Mouse (Mus musculus) kidney, postnatal 36 days (tissue): ENCODE data around the gene Msl3.

ENCODE experiments used
- DNase-seq, 2 experiments: peaks; one replicate each; pipeline ENCODE4 v3.0.0; 2021 to 2022; ENCODE audit warnings: mixed read lengths in 2 of 2

The Msl3 gene

GRCm38 (mm10) chrX:168673525-168674406, at the start of gene Msl3:
TSS of gene Msl3 (minus strand) at chrX:168673898.
- peak; percentile 87 to 93 for DNase-seq

- DNase-seq = peak in 1 of 2 experiments; percentile 34
Measured at GRCm38 (mm10) chrX:168717969-168718368, 44.3 kb upstream of the Msl3 start.

- DNase-seq = peak; percentile 68 to 72
Measured at GRCm38 (mm10) chrX:168674407-168674962, 787 bp upstream of the Msl3 start.

- no peak for DNase-seq
Measured at GRCm38 (mm10) chrX:168672913-168673524, 679 bp downstream of the Msl3 start.

- peak; percentile 70 to 90 for DNase-seq
Measured at GRCm38 (mm10) chrX:168672425-168672824, 1.3 kb downstream of the Msl3 start.

GRCm38 (mm10) chrX:168663982-168664689, 9.6 kb downstream of the Msl3 start:
- no peak for DNase-seq

- no peak for DNase-seq
Measured at GRCm38 (mm10) chrX:168660236-168660635, 13.5 kb downstream of the Msl3 start.

GRCm38 (mm10) chrX:168659803-168660202, 13.9 kb downstream of the Msl3 start:
- peak in 1 of 2 experiments; percentile 31 for DNase-seq

DNA sequence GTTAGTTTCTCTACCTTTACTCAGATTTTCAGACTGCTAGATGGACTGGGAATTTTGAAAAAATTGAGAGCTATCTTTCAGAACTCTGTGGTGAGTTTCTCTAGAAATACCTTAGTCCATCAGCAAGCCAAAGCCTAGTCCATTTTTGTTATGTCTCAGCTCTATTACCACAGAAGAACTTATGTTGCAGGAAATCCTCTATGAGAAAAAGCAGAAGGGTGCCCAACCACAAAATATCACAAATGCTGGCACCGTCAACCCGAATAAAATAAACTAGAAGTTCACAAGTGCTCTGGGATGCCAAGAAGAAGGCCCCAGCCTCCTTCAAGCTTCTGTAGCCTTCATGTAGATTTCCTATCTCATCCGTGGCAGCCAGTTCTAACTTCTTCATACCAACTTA, 14.4 kb downstream of the Msl3 start:
- no peak for DNase-seq

DNA sequence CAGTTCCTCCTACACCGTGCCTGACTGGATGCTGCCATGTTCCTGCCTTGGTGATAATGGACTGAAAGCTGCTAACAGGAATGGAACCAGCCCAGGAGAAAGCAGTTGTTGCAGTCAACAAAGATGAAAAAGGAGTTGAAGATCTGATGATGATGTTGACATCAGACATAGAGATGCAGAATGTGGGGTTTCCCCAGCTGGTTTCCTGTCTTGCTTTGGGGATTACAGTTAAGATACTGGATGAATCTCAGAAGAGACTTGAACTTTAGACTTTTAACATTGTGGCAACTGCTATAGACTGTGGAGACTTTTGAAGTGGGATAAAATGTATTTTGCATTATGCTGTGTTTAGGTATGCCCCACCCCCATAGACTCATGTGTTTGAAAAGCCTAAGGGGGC, 15.9 kb downstream of the Msl3 start:
- DNase-seq = no peak

GRCm38 (mm10) chrX:168649336-168649735, 24.4 kb downstream of the Msl3 start:
- DNase-seq = no peak

GRCm38 (mm10) chrX:168647746-168648145, 26.0 kb downstream of the Msl3 start:
- DNase-seq = peak in 1 of 2 experiments; percentile 21

DNA sequence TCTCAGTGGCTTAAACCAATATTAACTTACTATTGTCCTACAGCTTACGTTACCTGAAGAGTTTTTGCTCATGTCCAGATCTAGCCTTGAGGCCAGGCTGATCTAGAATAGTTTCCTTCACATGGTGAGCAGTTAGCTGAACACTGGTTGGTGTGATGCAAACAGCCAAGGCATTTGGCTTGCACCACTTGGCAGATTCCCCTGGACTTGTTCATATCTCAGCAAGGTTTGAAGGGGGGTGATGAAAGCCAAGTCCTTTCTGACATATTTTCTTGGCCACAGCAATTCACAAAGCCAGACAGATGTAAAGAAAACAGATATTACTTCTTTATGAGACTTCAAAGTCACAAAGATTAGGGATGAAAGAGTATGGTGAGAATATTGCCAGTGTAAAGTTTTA, 30.2 kb downstream of the Msl3 start:
- no peak for DNase-seq

DNA sequence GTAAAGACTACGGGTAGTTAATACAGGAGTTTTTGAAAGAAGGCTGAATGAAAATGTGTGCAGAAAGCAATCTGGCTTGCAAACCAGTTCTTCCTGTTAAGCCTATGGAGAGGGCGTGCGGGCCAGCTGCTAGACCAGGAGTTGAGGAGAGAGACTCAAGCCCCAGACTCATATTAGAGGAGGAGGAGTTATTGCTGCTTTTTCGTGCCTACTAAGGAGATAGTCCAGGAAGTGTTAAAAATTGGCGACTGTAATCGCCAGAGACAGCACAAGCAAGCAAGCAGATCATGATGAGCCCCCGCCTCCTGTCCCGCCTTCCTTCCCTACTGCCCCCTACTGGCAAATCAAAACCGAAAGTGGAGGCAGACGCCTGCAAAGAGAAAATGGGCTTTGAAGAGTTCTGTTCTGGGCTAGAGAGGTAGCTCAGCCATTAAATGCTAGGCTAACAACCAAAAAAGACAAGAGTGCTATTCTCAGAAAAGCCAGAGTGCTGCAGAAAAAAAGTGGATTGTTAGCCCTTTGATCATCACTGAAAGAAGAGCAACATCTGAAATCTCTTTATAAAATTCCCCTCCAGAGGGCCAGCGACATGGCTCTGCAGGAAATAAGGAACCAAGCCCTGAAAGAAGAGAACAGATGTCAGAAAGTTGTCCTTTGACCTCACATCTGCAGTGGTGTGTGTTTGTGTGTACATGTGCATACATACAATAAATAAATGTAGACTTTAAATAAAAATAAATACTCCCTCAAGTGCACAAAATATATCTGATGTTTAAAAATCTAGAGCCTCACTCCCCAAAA, 33.9 kb downstream of the Msl3 start:
- DNase-seq = peak; percentile 47 to 79
